Mouse (Mus musculus): Measurements from ENCODE around the gene Cradd. TPM values are rescaled to one million over a fixed set of nuclear protein-coding genes. Genes with fewer than 3 reads are reported as not detected.

The Cradd gene
- polyA plus RNA-seq, 1 experiment from 2014 or later: 15.6 TPM

- Histone ChIP-seq H3K9ac (no peak overlapping the region), H3K36me3 (ENCODE audit: insufficient read depth) (no peaks in the 10 kb centered on the region), H3K4me2 (peak overlapping the region; percentile 71), H3K27ac (ENCODE audit: low read depth) (peak overlapping the region; percentile 4; the same call in 1 of the 2 replicates), H3K9me3 (ENCODE audit: low read depth, low read length) (no peaks in the 10 kb centered on the region), H3K27me3 (ENCODE audit: insufficient read depth, low read length) (no peaks in the 10 kb centered on the region), H3K4me3 (ENCODE audit: low read depth, low read length) (no peak overlapping the region), H3K4me1 (ENCODE audit: insufficient read depth) (peaks cover 4% of the 10 kb centered on the region; the same call in 1 of the 2 replicates)
- DNase-seq (no peak), ATAC-seq (ENCODE audit: insufficient read depth) (no peak)
- WGBS: 77% methylated on average over 4 of the region's 4 CpGs
- no peak for TF ChIP-seq CTCF (IDR thresholded peaks at IDR 0.05; ENCODE audit: low read depth)
Observed at GRCm38 (mm10) chr10:95265576-95265975, 58.4 kb downstream of the Cradd start.

GRCm38 (mm10) chr10:95264485-95265321, 59.2 kb downstream of the Cradd start:
- Histone ChIP-seq H3K27me3 (ENCODE audit: insufficient read depth, low read length) (no peaks in the 10 kb centered on the region), H3K27ac (ENCODE audit: low read depth) (peak overlapping the region; percentile 28; the same call in 1 of the 2 replicates), H3K36me3 (ENCODE audit: insufficient read depth) (no peaks in the 10 kb centered on the region), H3K4me1 (ENCODE audit: insufficient read depth) (peaks cover 4% of the 10 kb centered on the region; the same call in 1 of the 2 replicates), H3K4me2 (peak overlapping the region; percentile 71), H3K9ac (peak overlapping the region; percentile 54), H3K4me3 (ENCODE audit: low read depth, low read length) (peak overlapping the region; percentile 37), H3K9me3 (ENCODE audit: low read depth, low read length) (no peaks in the 10 kb centered on the region)
- 8% methylated on average over 37 of the region's 37 CpGs for WGBS
- TF ChIP-seq CTCF (IDR thresholded peaks at IDR 0.05; ENCODE audit: low read depth): no peak
- ATAC-seq (ENCODE audit: insufficient read depth) (peak; percentile 21; the same call in 1 of the 2 replicates), DNase-seq (peak; percentile 71)

GRCm38 (mm10) chr10:95262388-95262787, 61.5 kb downstream of the Cradd start:
- DNase-seq: peak; percentile 29
- Histone ChIP-seq H3K27ac (ENCODE audit: low read depth) (no peak overlapping the region), H3K4me3 (ENCODE audit: low read depth, low read length) (no peak overlapping the region), H3K36me3 (ENCODE audit: insufficient read depth) (no peaks in the 10 kb centered on the region), H3K9ac (no peak overlapping the region), H3K27me3 (ENCODE audit: insufficient read depth, low read length) (no peaks in the 10 kb centered on the region), H3K4me2 (no peak overlapping the region), H3K9me3 (ENCODE audit: low read depth, low read length) (no peaks in the 10 kb centered on the region), H3K4me1 (ENCODE audit: insufficient read depth) (peaks cover 6% of the 10 kb centered on the region)
- no peak for TF ChIP-seq CTCF (IDR thresholded peaks at IDR 0.05; ENCODE audit: low read depth)
- WGBS: 43% methylated on average over 11 of the region's 11 CpGs
- ATAC-seq (ENCODE audit: insufficient read depth): no peak

- Histone ChIP-seq H3K4me3 (ENCODE audit: low read depth, low read length) (no peak overlapping the region), H3K27me3 (ENCODE audit: insufficient read depth, low read length) (no peaks in the 10 kb centered on the region), H3K27ac (ENCODE audit: low read depth) (no peak overlapping the region; the same call in 1 of the 2 replicates), H3K4me2 (no peak overlapping the region), H3K9ac (no peak overlapping the region), H3K9me3 (ENCODE audit: low read depth, low read length) (no peaks in the 10 kb centered on the region), H3K36me3 (ENCODE audit: insufficient read depth) (no peaks in the 10 kb centered on the region), H3K4me1 (ENCODE audit: insufficient read depth) (peaks cover 7% of the 10 kb centered on the region)
- ATAC-seq (ENCODE audit: insufficient read depth) (no peak), DNase-seq (peak; percentile 61)
- 28% methylated on average over 2 of the region's 2 CpGs for WGBS
- TF ChIP-seq CTCF (IDR thresholded peaks at IDR 0.05; ENCODE audit: low read depth): no peak
Observed at GRCm38 (mm10) chr10:95261279-95261678, 62.7 kb downstream of the Cradd start.

- Histone ChIP-seq H3K9me3 (ENCODE audit: low read depth, low read length) (no peaks in the 10 kb centered on the region), H3K27me3 (ENCODE audit: insufficient read depth, low read length) (no peaks in the 10 kb centered on the region), H3K27ac (ENCODE audit: low read depth) (no peak overlapping the region), H3K4me3 (ENCODE audit: low read depth, low read length) (no peak overlapping the region), H3K36me3 (ENCODE audit: insufficient read depth) (no peaks in the 10 kb centered on the region), H3K4me1 (ENCODE audit: insufficient read depth) (peaks cover 7% of the 10 kb centered on the region; the same call in 1 of the 2 replicates), H3K4me2 (no peak overlapping the region), H3K9ac (no peak overlapping the region)
- ATAC-seq (ENCODE audit: insufficient read depth): no peak
- 86% methylated on average over 3 of the region's 3 CpGs for WGBS
- DNase-seq: no peak
- no peak for TF ChIP-seq CTCF (IDR thresholded peaks at IDR 0.05; ENCODE audit: low read depth)
Observed at GRCm38 (mm10) chr10:95260420-95260819, 63.5 kb downstream of the Cradd start.

GRCm38 (mm10) chr10:95258471-95259155, 65.3 kb downstream of the Cradd start:
- H3K4me2 ChIP-seq: no peak overlapping the region
- ATAC-seq (ENCODE audit: insufficient read depth) (no peak), DNase-seq (no peak)
- H3K27ac ChIP-seq (ENCODE audit: low read depth): no peak overlapping the region
- H3K4me3 ChIP-seq (ENCODE audit: low read depth, low read length): no peak overlapping the region
- no peaks in the 10 kb centered on the region for H3K36me3 ChIP-seq (ENCODE audit: insufficient read depth)
- H3K9me3 ChIP-seq (ENCODE audit: low read depth, low read length): no peaks in the 10 kb centered on the region
- H3K9ac ChIP-seq: no peak overlapping the region
- no peak for TF ChIP-seq CTCF (IDR thresholded peaks at IDR 0.05; ENCODE audit: low read depth)
- H3K4me1 ChIP-seq (ENCODE audit: insufficient read depth): peaks cover 17% of the 10 kb centered on the region
- no peaks in the 10 kb centered on the region for H3K27me3 ChIP-seq (ENCODE audit: insufficient read depth, low read length)
- 58% methylated on average over 10 of the region's 10 CpGs for WGBS

- Histone ChIP-seq H3K4me1 (ENCODE audit: insufficient read depth) (peaks cover 17% of the 10 kb centered on the region), H3K9ac (no peak overlapping the region), H3K27ac (ENCODE audit: low read depth) (no peak overlapping the region), H3K27me3 (ENCODE audit: insufficient read depth, low read length) (no peaks in the 10 kb centered on the region), H3K4me3 (ENCODE audit: low read depth, low read length) (no peak overlapping the region), H3K9me3 (ENCODE audit: low read depth, low read length) (no peaks in the 10 kb centered on the region), H3K36me3 (ENCODE audit: insufficient read depth) (no peaks in the 10 kb centered on the region), H3K4me2 (no peak overlapping the region)
- ATAC-seq (ENCODE audit: insufficient read depth) (no peak), DNase-seq (peak; percentile 51)
- peak; percentile 45 for TF ChIP-seq CTCF (IDR thresholded peaks at IDR 0.05; ENCODE audit: low read depth)
- WGBS: 55% methylated on average over 8 of the region's 8 CpGs
Observed at GRCm38 (mm10) chr10:95257979-95258378, 66.0 kb downstream of the Cradd start.

Data from lung, embryonic 14.5 days (tissue).